Mouse (Mus musculus) erythroblast, adult 5-6 weeks (primary cell): ENCODE measurements around the gene Kdm4b. TPM values are rescaled to one million over a fixed set of nuclear protein-coding genes. Genes with fewer than 3 reads are reported as not detected.

Experiments used
- ATAC-seq: replicated peaks from 2 replicates; pipeline ENCODE4 v1.8.0; 2016; ENCODE audit warnings: moderate number of reproducible peaks, mild to moderate bottlenecking, moderate TSS enrichment, inconsistent platforms; ENCODE audit not compliant: poor library complexity, low FRiP score, severe bottlenecking
- total RNA-seq, 2 experiments: library from RNA; stranded (forward) in 1 of 2; stranded (reverse) in 1 of 2; fragments of 150-400 nt in 1 of 2; fragments of 200-764, 138-1000 nt in 1 of 2; gene quantifications; 2 replicates each; pipeline versions ENCODE4 v1.2.3 to v1.2.4; 2015 to 2017; ENCODE audit warnings: low replicate concordance in 2 of 2

The Kdm4b gene
- total RNA-seq, 2 experiments from 2014 or later = 1.7 to 3.5 TPM

GRCm38 (mm10) chr17:56418304-56418703 is 92.4 kb downstream of the Kdm4b start:
- ATAC-seq = no peak

GRCm38 (mm10) chr17:56420022-56420421 is 94.2 kb downstream of the Kdm4b start:
- ATAC-seq = no peak

DNA sequence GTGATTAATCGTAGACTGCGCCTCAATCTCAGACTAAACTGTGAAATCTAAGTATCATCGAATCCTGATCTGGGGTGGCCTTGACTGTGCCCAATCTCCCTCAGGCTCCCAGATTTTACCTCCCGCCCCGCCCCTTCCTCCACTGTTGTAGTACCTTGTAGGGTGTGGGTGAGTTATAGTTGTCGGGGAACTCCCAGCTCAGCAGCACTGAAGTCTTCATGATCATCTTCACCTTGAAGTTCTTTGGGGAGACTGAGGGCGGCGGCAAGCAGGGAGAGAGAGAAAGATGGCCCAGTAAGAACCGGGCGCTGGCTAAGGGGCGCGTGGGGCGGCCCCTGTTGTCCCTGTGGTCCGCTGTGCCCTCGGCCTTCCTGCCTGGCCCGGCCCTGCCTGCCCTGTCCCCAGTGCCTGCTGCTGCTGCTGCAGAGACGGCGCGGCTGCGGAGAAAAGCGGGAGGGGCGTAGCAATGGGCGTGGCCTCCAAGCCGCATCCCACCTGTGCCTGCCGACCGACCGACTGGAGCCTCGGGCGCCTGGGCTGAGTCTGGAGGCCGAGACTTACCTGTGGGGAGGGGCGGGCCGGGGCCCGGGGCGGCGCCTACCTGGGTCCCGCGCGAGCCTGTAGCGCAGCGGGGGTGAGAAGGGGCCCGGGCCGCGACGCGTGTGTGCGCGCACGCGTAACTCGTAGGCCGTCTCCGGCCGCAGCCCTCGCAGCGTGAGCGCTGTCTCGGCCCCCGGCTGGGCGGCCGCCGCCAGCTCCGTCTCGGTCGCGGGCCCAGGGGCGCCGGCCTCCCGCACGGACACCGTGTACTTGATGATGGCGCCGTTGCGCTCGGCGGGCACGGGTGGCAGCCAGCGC is 99.1 kb downstream of the Kdm4b start:
- ATAC-seq = no peak

- ATAC-seq = no peak
Observed at GRCm38 (mm10) chr17:56425584-56425914, 99.7 kb downstream of the Kdm4b start.

DNA sequence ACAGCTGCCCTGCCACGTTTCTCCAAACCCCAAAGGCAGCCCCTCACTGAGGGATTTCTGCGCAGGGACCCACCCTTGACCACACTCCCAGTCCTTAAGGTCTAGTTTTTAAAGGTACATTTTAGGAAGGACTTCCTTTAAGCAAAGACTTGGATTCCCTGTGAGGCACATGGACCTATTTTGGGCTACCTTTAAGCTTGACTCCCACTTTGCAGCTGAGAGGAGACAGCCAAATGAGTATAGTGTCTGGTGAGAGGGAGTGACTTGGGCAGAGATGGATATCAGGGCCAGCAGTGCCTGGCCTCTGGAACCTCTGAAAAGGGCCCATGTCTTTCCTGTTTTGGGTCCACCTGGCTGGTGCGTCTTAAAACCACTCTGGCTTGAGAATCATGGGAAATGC is 100.1 kb downstream of the Kdm4b start:
- no peak for ATAC-seq

DNA sequence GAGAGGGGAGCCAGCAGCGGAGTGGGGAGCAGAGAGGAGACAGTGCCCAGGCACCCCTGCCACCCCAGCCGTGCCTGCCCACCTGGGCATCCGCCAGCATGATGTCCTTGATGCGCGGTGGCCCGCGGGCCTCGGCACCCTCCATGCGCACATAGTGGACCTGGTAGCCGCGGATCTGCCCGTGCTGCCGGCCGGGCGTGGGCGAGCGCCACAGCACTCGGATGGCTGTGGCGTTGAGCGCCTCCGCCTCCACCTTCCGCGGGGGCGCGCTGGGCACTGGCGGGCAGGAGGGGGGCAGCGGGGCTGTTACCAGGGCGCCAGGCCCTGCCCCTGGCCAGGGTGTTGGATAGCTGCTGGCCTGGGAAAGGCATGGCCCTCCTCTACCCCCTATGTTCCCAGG is 102.0 kb downstream of the Kdm4b start:
- ATAC-seq = no peak

- no peak for ATAC-seq
Observed at GRCm38 (mm10) chr17:56431582-56431981, 105.7 kb downstream of the Kdm4b start.

DNA sequence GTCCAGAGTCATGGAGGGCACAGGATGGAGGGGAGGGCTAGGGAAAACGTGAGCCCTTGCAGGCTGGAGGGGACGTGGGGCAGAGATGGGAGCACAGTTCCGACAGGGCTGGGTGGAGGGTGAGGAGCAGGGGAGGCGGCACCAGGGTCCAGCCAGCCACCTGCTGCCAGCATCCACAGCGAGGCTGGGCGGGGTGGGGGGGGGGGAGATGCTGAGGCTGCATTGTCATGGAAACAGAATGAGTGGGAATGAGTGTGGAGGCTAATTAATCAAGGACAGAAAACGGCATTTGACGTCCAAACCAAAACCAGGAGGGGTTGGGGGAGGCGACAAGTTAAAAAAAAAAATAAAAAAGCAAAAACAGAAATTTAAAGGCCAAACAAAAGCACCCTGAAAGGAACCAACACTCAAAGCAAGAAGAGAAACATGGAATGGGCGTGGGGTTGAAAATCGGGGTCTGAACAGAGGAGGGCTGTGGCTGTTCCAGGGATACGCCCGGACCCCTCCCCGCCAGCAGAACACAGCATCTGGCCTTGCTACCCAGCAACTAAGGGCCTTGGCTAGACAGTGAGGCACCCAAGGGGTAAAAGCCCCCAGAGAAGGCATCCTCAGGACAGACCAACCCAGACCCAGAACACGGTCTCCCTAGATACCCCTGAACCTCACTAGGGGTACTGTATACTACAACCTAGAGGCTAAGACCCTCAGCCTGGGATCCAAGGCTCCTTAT is 114.0 kb downstream of the Kdm4b start:
- ATAC-seq = no peak

GRCm38 (mm10) chr17:56442316-56442715 is 116.5 kb downstream of the Kdm4b start:
- no peak for ATAC-seq

DNA sequence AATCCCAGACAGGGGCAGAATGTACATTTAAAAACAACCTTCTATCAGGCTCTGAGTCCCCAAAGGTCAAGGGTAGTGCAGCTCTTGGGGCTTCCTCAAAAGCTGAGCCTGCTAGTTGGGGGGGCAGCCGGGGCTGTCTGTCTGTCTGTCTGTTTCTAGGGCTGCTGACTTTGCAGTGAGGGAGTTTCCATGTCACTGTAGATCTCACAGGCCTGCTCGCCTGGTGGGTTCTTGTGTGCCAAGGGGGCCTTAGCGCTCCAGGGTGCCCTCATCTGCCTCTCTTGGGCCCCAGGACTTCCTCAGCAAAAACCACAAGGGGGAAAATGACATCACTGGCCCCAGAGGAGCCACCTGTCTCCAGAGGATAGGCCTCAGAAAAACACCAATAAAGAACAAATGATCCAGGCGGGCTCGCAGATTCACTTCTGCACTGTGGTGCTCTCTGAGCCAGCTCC is 117.5 kb downstream of the Kdm4b start:
- ATAC-seq = no peak

- ATAC-seq = no peak
Observed at GRCm38 (mm10) chr17:56444771-56445170, 118.9 kb downstream of the Kdm4b start.

DNA sequence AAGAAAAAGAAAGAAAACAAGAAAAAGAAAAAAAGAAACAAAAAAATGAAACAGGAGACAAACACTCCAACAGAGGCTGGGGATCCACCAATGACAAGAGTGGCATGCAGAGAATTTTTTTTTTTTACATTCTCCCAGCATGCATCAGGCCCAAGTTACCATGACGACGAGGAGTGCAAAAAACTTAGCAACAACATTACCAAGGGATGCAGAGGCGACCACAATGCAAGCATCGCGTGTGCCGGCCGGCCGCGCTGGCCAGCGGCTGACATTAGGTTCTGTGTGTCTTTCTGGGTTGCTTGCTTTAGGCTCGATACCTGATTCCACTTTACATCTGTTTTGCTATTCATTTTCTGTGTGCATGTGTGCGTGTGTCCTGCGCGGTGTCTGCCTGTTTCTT is 119.5 kb downstream of the Kdm4b start:
- ATAC-seq = no peak

DNA sequence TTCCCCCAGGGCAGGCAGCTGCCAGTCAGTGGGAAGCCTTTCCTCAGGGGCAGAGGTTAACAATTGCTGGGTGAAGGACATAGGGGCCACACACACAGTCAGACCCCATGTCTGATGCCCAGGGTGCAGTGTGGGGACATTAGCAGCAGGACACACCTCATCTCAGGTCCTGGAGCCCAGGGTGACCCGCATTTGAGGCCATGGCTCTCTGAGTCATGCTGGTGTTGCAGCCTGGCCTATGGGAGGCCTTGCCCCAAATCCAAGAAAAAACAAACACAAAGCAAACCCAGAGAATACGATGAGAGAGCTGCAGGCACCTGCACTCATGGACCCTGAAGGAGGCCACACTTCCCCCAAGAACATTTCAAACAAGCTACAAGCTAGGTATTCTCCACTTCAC is 121.9 kb downstream of the Kdm4b start:
- ATAC-seq = no peak

Other genes starting within 250 kb of the Kdm4b start
- 20.0 and 61.4 TPM in 2 replicates for gene Hdgfl2, start 246.4 kb upstream of the Kdm4b start, total RNA-seq (2015; ENCODE audit: low replicate concordance)
- 46.6 and 75.3 TPM in 2 replicates for gene Hdgfl2, start 246.4 kb upstream of the Kdm4b start, total RNA-seq (2017; ENCODE audit: low replicate concordance)
- not detected in 2 replicates for gene Plin4, start 216.3 kb upstream of the Kdm4b start, total RNA-seq (2015; ENCODE audit: low replicate concordance)
- not detected in 2 replicates for gene Plin4, start 216.3 kb upstream of the Kdm4b start, total RNA-seq (2017; ENCODE audit: low replicate concordance)
- gene Plin5, start 208.5 kb upstream of the Kdm4b start, total RNA-seq (2015; ENCODE audit: low replicate concordance) = 0.58 TPM in 1 of 2 replicates, not detected in the other
- gene Plin5, start 208.5 kb upstream of the Kdm4b start, total RNA-seq (2017; ENCODE audit: low replicate concordance) = 0.60 and 0.98 TPM in 2 replicates
- gene Lrg1, start 204.1 kb upstream of the Kdm4b start, total RNA-seq (2015; ENCODE audit: low replicate concordance) = 6.7 and 9.4 TPM in 2 replicates
- gene Lrg1, start 204.1 kb upstream of the Kdm4b start, total RNA-seq (2017; ENCODE audit: low replicate concordance) = 4.5 and 11.8 TPM in 2 replicates
- gene Sema6b, start 185.7 kb upstream of the Kdm4b start, total RNA-seq (2015; ENCODE audit: low replicate concordance) = 0.19 TPM in 1 of 2 replicates, not detected in the other
- gene Sema6b, start 185.7 kb upstream of the Kdm4b start, total RNA-seq (2017; ENCODE audit: low replicate concordance) = 0.56 and 1.4 TPM in 2 replicates
- 0.38 and 0.84 TPM in 2 replicates for gene Tnfaip8l1, start 163.6 kb upstream of the Kdm4b start, total RNA-seq (2015; ENCODE audit: low replicate concordance)
- 0.28 TPM in 1 of 2 replicates, not detected in the other for gene Tnfaip8l1, start 163.6 kb upstream of the Kdm4b start, total RNA-seq (2017; ENCODE audit: low replicate concordance)
- gene Mydgf, start 142.1 kb upstream of the Kdm4b start, total RNA-seq (2015; ENCODE audit: low replicate concordance) = 7.9 and 20.5 TPM in 2 replicates
- gene Mydgf, start 142.1 kb upstream of the Kdm4b start, total RNA-seq (2017; ENCODE audit: low replicate concordance) = 12.0 and 14.9 TPM in 2 replicates
- gene Dpp9, start 107.2 kb upstream of the Kdm4b start, total RNA-seq (2015; ENCODE audit: low replicate concordance) = 9.8 and 11.5 TPM in 2 replicates
- gene Dpp9, start 107.2 kb upstream of the Kdm4b start, total RNA-seq (2017; ENCODE audit: low replicate concordance) = 5.2 TPM in 2 replicates
- 2.7 TPM in 2 replicates for gene Fem1a, start 69.3 kb upstream of the Kdm4b start, total RNA-seq (2015; ENCODE audit: low replicate concordance)
- 4.9 and 5.3 TPM in 2 replicates for gene Fem1a, start 69.3 kb upstream of the Kdm4b start, total RNA-seq (2017; ENCODE audit: low replicate concordance)
- 2.5 and 5.0 TPM in 2 replicates for gene Ticam1, start 49.3 kb upstream of the Kdm4b start, total RNA-seq (2015; ENCODE audit: low replicate concordance)
- gene Ticam1, start 49.3 kb upstream of the Kdm4b start, total RNA-seq (2017; ENCODE audit: low replicate concordance) = 1.3 and 2.8 TPM in 2 replicates
- 3.1 and 4.0 TPM in 2 replicates for gene Plin3, start 33.2 kb upstream of the Kdm4b start, total RNA-seq (2015; ENCODE audit: low replicate concordance)
- 5.4 and 5.9 TPM in 2 replicates for gene Plin3, start 33.2 kb upstream of the Kdm4b start, total RNA-seq (2017; ENCODE audit: low replicate concordance)
- gene Arrdc5, start 25.8 kb upstream of the Kdm4b start, total RNA-seq (2015; ENCODE audit: low replicate concordance) = not detected in 2 replicates
- gene Arrdc5, start 25.8 kb upstream of the Kdm4b start, total RNA-seq (2017; ENCODE audit: low replicate concordance) = not detected in 2 replicates
- gene Uhrf1, start 22.7 kb upstream of the Kdm4b start, total RNA-seq (2015; ENCODE audit: low replicate concordance) = 34.4 and 53.7 TPM in 2 replicates
- gene Uhrf1, start 22.7 kb upstream of the Kdm4b start, total RNA-seq (2017; ENCODE audit: low replicate concordance) = 66.2 and 103 TPM in 2 replicates
- 4.8 and 7.3 TPM in 2 replicates for gene Ptprs, start 150.4 kb downstream of the Kdm4b start, total RNA-seq (2015; ENCODE audit: low replicate concordance)
- 2.0 and 8.1 TPM in 2 replicates for gene Ptprs, start 150.4 kb downstream of the Kdm4b start, total RNA-seq (2017; ENCODE audit: low replicate concordance)
- gene Znrf4, start 186.4 kb downstream of the Kdm4b start, total RNA-seq (2015; ENCODE audit: low replicate concordance) = not detected in 2 replicates
- not detected in 2 replicates for gene Znrf4, start 186.4 kb downstream of the Kdm4b start, total RNA-seq (2017; ENCODE audit: low replicate concordance)
- gene Gm20219, start 228.3 kb downstream of the Kdm4b start, total RNA-seq (2015; ENCODE audit: low replicate concordance) = 1.5 and 2.5 TPM in 2 replicates
- gene Gm20219, start 228.3 kb downstream of the Kdm4b start, total RNA-seq (2017; ENCODE audit: low replicate concordance) = 0.84 and 1.5 TPM in 2 replicates